Mouse (Mus musculus): ENCODE measurements around the gene Tmem130. TPM values are rescaled to one million over a fixed set of nuclear protein-coding genes. Genes with fewer than 3 reads are reported as not detected.

The Tmem130 gene
- total and polyA plus RNA-seq, 3 experiments: 0.03 TPM; not detected in 2

DNA sequence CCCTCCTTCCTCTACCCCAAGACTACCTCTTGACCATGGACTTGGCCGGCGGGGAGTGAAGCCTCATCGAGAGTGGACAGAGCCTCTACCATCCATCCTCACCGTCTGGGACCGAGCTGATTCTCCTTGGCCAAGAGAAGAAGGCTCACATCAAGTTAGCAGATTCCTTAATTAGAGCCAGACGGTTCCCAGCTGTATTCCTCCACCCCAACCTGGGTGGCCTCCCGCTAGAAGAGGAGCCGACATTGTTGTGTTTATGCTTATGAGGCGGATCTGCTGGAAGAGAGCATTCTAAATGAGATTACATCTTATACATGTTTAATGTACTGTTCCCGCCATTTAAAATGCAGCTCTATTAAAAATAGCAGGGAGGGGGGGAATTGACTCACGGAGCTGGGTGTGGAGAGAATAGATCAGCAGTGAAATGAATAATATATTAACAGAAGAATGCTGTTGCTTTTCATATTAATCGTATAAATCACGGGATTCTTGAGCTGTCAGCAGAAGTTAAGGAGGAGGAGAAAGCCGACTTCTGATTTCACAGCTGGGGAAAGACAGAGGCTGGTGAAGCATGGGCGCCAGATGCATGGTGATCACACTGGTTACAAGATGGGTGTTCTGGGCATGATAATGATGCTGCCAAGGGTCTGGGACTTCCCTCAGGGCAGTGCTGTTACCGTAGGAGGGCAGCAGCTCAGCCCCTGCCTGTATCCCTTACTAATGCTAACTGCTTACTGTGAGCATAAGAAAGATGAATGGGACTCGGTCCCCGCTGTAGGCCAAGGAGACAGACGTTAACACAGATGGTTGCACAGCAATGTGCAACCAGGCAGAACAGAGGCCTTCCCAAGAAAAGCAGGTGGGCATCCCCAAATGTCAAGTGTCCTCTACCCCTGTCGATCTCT is 57.9 kb downstream of the Tmem130 start:
- Histone ChIP-seq H3K4me1 (ENCODE audit: insufficient read depth, low read depth, low read length) (no peaks in the 10 kb centered on the region), H3K36me3 (replicated peaks) (no peaks in the 10 kb centered on the region), H3K4me3 (ENCODE audit: low read depth, low read length) (no peak overlapping the region), H3K27me3 (ENCODE audit: insufficient read depth, low read length) (no peaks in the 10 kb centered on the region), H3K9me3 (replicated peaks) (peaks cover 45% of the 10 kb centered on the region)
- DNase-seq (ENCODE audit: low spot score): no peak
- no peak for TF ChIP-seq POLR2AphosphoS5 (IDR thresholded peaks at IDR 0.05; ENCODE audit: insufficient replicate concordance, low read depth, low read length)
- no peak for TF ChIP-seq CTCF (IDR thresholded peaks at IDR 0.05; ENCODE audit: low read depth, low read length)
- no peak for TF ChIP-seq GATA1 (IDR thresholded peaks at IDR 0.05; ENCODE audit: borderline replicate concordance, low read length)
- TF ChIP-seq GATA2 (IDR thresholded peaks at IDR 0.05; ENCODE audit: borderline replicate concordance, low read depth, low read length): no peak
- TF ChIP-seq TAL1 (conservative IDR thresholded peaks at IDR 0.05; ENCODE audit: low read depth, low read length): no peak
- no peak for ATAC-seq (ENCODE audit: extremely low read depth, insufficient number of reproducible peaks, low FRiP score, poor library complexity, severe bottlenecking)

DNA sequence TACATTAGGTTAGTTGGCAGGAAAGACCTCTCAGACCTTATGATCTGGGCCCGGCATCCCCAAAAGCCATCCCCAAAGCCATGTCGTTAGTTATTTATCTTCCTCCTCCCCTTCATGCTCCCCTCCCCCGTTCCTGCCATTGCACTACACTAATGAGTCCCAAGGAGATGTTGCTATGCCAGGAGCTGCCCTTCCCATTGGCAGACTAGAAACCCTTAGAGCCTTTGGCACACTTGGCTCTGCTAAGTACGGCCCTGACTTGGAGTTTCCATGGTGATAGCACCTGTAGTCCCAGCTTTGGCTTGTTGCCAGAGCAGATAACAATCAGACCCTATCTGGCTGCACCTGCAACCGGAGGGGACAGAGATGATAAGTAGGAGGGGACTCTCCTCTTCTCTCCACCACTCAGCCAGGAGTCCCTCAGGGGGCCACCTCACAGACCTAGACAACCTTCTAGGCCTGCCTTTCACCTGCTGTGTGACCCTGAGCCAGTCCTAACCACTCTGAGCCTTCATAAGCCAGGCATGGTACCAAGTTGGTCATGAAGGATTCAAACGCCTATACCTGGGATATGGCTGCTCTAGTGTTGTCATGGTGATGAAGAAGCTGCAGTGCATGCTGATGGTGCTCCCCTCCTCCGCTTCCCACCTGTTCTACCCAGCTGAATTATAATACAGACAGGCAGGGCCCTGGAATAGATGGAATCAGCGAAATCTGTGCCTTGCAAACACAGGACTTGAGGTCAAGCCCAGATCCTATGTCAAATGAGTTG is 66.1 kb downstream of the Tmem130 start:
- DNase-seq (ENCODE audit: low spot score): no peak
- Histone ChIP-seq H3K9me3 (replicated peaks) (peaks cover 70% of the 10 kb centered on the region), H3K27me3 (ENCODE audit: insufficient read depth, low read length) (no peaks in the 10 kb centered on the region), H3K36me3 (replicated peaks) (no peaks in the 10 kb centered on the region), H3K4me3 (ENCODE audit: low read depth, low read length) (no peak overlapping the region), H3K4me1 (ENCODE audit: insufficient read depth, low read depth, low read length) (no peaks in the 10 kb centered on the region)
- no peak for ATAC-seq (ENCODE audit: extremely low read depth, insufficient number of reproducible peaks, low FRiP score, poor library complexity, severe bottlenecking)
- no peak for TF ChIP-seq GATA2 (IDR thresholded peaks at IDR 0.05; ENCODE audit: borderline replicate concordance, low read depth, low read length)
- TF ChIP-seq TAL1 (conservative IDR thresholded peaks at IDR 0.05; ENCODE audit: low read depth, low read length): no peak

DNA sequence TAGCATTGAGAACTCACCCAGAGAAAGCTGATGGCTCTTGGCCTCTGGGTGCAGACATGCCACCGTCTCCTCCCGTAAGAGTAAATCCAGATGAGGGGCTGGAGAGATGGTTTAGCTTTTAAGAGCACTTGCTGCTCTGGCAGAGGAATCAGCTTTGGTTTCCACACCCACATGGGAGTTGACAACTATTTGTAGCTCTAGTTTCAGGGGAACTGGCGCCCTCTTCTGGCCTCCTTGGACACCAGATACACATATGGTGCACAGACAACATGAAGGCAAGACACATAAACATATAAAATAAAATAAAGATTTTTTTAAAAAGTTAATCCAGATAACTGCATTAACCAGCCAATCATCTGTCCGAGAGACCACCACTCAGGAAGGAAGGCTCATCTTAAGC is 67.5 kb downstream of the Tmem130 start:
- TF ChIP-seq GATA1 (IDR thresholded peaks at IDR 0.05; ENCODE audit: borderline replicate concordance, low read length) (no peak), GATA2 (IDR thresholded peaks at IDR 0.05; ENCODE audit: borderline replicate concordance, low read depth, low read length) (no peak), POLR2AphosphoS5 (IDR thresholded peaks at IDR 0.05; ENCODE audit: insufficient replicate concordance, low read depth, low read length) (no peak), TAL1 (conservative IDR thresholded peaks at IDR 0.05; ENCODE audit: low read depth, low read length) (no peak), CTCF (IDR thresholded peaks at IDR 0.05; ENCODE audit: low read depth, low read length) (no peak)
- Histone ChIP-seq H3K4me1 (ENCODE audit: insufficient read depth, low read depth, low read length) (no peaks in the 10 kb centered on the region), H3K36me3 (replicated peaks) (no peaks in the 10 kb centered on the region), H3K4me3 (ENCODE audit: low read depth, low read length) (no peak overlapping the region), H3K9me3 (replicated peaks) (peaks cover 73% of the 10 kb centered on the region), H3K27me3 (ENCODE audit: insufficient read depth, low read length) (no peaks in the 10 kb centered on the region)
- ATAC-seq (ENCODE audit: extremely low read depth, insufficient number of reproducible peaks, low FRiP score, poor library complexity, severe bottlenecking) (no peak), DNase-seq (ENCODE audit: low spot score) (no peak)

DNA sequence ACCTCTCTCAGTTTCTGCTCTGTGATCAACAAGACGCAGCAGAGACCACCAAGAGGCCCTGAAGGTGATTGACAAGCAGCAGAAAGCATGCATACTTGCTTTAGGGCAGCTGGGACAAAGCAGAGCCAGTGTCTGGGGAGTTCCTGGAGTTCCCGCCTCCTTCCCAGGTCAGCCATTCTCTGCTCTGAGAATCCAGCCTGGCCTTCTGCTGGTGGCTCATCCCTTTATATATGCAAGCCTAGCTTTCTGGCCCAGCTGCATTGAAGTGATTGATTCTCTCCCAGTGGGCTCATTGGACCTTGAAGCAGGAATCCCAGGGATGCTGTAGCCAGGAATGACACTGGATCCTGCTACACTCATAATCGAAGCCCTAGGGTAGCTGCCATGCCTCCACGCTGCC is 70.2 kb downstream of the Tmem130 start:
- Histone ChIP-seq H3K9me3 (replicated peaks) (peaks cover 71% of the 10 kb centered on the region), H3K36me3 (replicated peaks) (no peaks in the 10 kb centered on the region), H3K4me1 (ENCODE audit: insufficient read depth, low read depth, low read length) (no peaks in the 10 kb centered on the region), H3K27me3 (ENCODE audit: insufficient read depth, low read length) (no peaks in the 10 kb centered on the region), H3K4me3 (ENCODE audit: low read depth, low read length) (no peak overlapping the region)
- TF ChIP-seq POLR2AphosphoS5 (IDR thresholded peaks at IDR 0.05; ENCODE audit: insufficient replicate concordance, low read depth, low read length) (no peak), CTCF (IDR thresholded peaks at IDR 0.05; ENCODE audit: low read depth, low read length) (no peak), GATA1 (IDR thresholded peaks at IDR 0.05; ENCODE audit: borderline replicate concordance, low read length) (no peak), TAL1 (conservative IDR thresholded peaks at IDR 0.05; ENCODE audit: low read depth, low read length) (no peak), GATA2 (IDR thresholded peaks at IDR 0.05; ENCODE audit: borderline replicate concordance, low read depth, low read length) (no peak)
- no peak for DNase-seq (ENCODE audit: low spot score)
- ATAC-seq (ENCODE audit: extremely low read depth, insufficient number of reproducible peaks, low FRiP score, poor library complexity, severe bottlenecking): no peak

DNA sequence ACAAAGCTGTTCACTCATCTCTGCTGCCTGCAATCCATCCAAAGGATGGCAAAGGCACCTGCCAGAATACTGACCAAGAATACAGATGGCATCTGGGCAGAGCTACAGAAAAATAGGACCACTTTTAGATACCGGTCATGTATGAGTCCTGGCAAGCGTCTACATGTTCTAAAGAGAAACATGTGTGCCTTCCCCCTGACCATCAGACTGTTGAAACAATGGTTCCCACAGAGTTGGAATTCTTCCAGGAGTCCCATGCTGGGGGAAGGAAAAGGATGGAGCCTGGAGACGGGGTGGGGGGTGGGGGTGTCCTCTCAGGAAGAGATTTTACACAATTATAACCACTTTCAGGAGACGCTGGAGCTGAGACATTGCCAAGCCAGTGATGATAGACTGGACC is 73.2 kb downstream of the Tmem130 start:
- Histone ChIP-seq H3K36me3 (replicated peaks) (no peaks in the 10 kb centered on the region), H3K9me3 (replicated peaks) (peaks cover 70% of the 10 kb centered on the region), H3K4me3 (ENCODE audit: low read depth, low read length) (no peak overlapping the region), H3K27me3 (ENCODE audit: insufficient read depth, low read length) (no peaks in the 10 kb centered on the region), H3K4me1 (ENCODE audit: insufficient read depth, low read depth, low read length) (no peaks in the 10 kb centered on the region)
- DNase-seq (ENCODE audit: low spot score) (no peak), ATAC-seq (ENCODE audit: extremely low read depth, insufficient number of reproducible peaks, low FRiP score, poor library complexity, severe bottlenecking) (no peak)
- no peak for TF ChIP-seq POLR2AphosphoS5 (IDR thresholded peaks at IDR 0.05; ENCODE audit: insufficient replicate concordance, low read depth, low read length)
- TF ChIP-seq CTCF (IDR thresholded peaks at IDR 0.05; ENCODE audit: low read depth, low read length): no peak
- no peak for TF ChIP-seq TAL1 (conservative IDR thresholded peaks at IDR 0.05; ENCODE audit: low read depth, low read length)
- no peak for TF ChIP-seq GATA1 (IDR thresholded peaks at IDR 0.05; ENCODE audit: borderline replicate concordance, low read length)
- TF ChIP-seq GATA2 (IDR thresholded peaks at IDR 0.05; ENCODE audit: borderline replicate concordance, low read depth, low read length): no peak

Other genes starting within 250 kb of the Tmem130 start
- gene Nptx2, start 215.9 kb downstream of the Tmem130 start, total RNA-seq (2014; fragmentation: Nextera tagmentation): not detected in 2 replicates
- not detected in 2 replicates for gene Nptx2, start 215.9 kb downstream of the Tmem130 start, total RNA-seq (2017)
- not detected in 2 replicates for gene Nptx2, start 215.9 kb downstream of the Tmem130 start, polyA plus RNA-seq (2012)
- gene Trrap, start 5.9 kb upstream of the Tmem130 start, total RNA-seq (2014; fragmentation: Nextera tagmentation): 152 and 160 TPM in 2 replicates
- 41.2 and 42.9 TPM in 2 replicates for gene Trrap, start 5.9 kb upstream of the Tmem130 start, total RNA-seq (2017)
- gene Trrap, start 5.9 kb upstream of the Tmem130 start, polyA plus RNA-seq (2012): 34.4 and 49.8 TPM in 2 replicates
- 1.3 and 1.7 TPM in 2 replicates for gene Smurf1, start 204.0 kb upstream of the Tmem130 start, total RNA-seq (2014; fragmentation: Nextera tagmentation)
- 1.9 and 4.1 TPM in 2 replicates for gene Smurf1, start 204.0 kb upstream of the Tmem130 start, total RNA-seq (2017)
- 2.0 and 2.1 TPM in 2 replicates for gene Smurf1, start 204.0 kb upstream of the Tmem130 start, polyA plus RNA-seq (2012)